Mouse (Mus musculus): ENCODE results near the gene Mzf1. TPM values are rescaled to one million over a fixed set of nuclear protein-coding genes. Genes with fewer than 3 reads are reported as not detected.

Mzf1 gene
- polyA plus RNA-seq, 1 experiment from 2014 or later, result 4.0 TPM

DNA sequence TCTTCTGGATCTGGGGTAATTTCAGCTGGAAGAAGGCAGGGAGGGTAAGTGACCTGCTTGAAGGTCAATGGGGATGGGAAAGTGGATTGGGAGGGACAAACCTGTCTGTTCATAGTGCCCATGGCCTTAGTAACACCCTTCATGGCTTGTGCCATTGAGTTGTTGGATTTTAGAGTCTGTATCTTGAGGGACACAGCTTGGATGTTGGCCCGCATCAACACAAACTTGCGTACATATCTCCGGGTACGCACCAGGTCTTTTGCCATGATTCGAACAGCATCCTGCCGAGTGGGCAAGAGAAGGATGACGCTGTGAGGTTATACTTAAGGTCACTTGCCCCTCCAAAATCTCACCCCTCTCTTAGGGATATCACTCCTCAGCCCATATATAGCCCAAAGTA is 22.0 kb downstream of the Mzf1 start:
- Histone ChIP-seq H3K27me3 (ENCODE audit: control insufficient read depth, insufficient read depth, low read length) (no peaks in the 10 kb centered on the region), H3K27ac (ENCODE audit: low read depth, low read length) (no peak overlapping the region), H3K9ac (ENCODE audit: low read length) (no peak overlapping the region), H3K36me3 (ENCODE audit: control insufficient read depth, insufficient read depth, low read length) (peaks cover 46% of the 10 kb centered on the region), H3K4me2 (ENCODE audit: low read depth, low read length, severe bottlenecking) (no peak overlapping the region), H3K4me1 (replicated peaks; ENCODE audit: control insufficient read depth, insufficient read depth, low read length) (peaks cover 14% of the 10 kb centered on the region; the same call in 1 of the 2 replicates), H3K4me3 (ENCODE audit: low read depth, low read length) (no peak overlapping the region), H3K9me3 (ENCODE audit: control insufficient read depth, low read length) (no peaks in the 10 kb centered on the region)
- 94% methylated on average over 7 of the region's 7 CpGs for WGBS
- no peak for ATAC-seq (replicated peaks; ENCODE audit: low FRiP score)
- DNase-seq (ENCODE audit: low spot score), result no peak

DNA sequence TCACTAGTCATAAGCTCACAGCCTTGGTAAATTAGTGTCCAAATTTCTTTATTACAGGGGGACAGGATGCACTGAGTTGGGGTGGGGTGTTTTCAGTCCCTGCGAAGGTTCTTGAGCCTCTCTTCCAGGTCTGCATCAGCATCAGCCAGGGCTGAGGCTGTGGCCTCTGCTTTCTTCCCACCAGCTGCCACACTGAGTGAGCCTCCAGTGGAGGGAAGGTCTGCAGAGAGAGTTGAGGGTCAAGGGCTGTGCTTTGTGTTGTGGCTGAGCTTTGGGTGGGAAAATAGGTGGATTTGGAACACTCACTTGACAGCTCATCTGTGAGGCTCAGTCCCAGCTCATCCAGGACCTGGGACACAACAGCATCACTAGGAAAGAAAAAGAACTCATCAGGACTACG is 22.6 kb downstream of the Mzf1 start:
- Histone ChIP-seq H3K4me1 (replicated peaks; ENCODE audit: control insufficient read depth, insufficient read depth, low read length) (peaks cover 16% of the 10 kb centered on the region; the same call in 1 of the 2 replicates), H3K9ac (ENCODE audit: low read length) (no peak overlapping the region), H3K27me3 (ENCODE audit: control insufficient read depth, insufficient read depth, low read length) (no peaks in the 10 kb centered on the region), H3K9me3 (ENCODE audit: control insufficient read depth, low read length) (no peaks in the 10 kb centered on the region), H3K36me3 (ENCODE audit: control insufficient read depth, insufficient read depth, low read length) (peaks cover 51% of the 10 kb centered on the region), H3K4me3 (ENCODE audit: low read depth, low read length) (no peak overlapping the region), H3K4me2 (ENCODE audit: low read depth, low read length, severe bottlenecking) (no peak overlapping the region), H3K27ac (ENCODE audit: low read depth, low read length) (no peak overlapping the region)
- DNase-seq (ENCODE audit: low spot score), result no peak
- no peak for ATAC-seq (replicated peaks; ENCODE audit: low FRiP score)
- 87% methylated on average over 2 of the region's 2 CpGs for WGBS

DNA sequence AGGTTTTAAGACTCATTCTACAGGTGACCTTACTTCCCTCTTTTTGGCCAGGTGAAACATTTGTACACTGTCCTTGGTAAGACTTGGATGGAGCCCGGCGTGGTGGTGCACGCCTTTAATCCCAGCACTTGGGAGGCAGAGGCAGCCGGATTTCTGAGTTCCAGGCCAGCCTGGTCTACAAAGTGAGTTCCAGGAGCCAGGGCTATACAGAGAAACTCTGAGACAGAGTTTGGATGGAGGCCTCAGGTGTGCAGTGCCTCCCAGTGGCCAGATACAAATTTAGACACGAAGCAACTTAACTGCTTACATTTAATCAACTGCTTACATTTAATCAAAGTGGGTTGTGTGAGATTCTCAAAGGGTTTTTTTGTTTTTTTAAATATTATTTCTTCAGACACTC is 23.5 kb downstream of the Mzf1 start:
- DNase-seq (ENCODE audit: low spot score) (no peak), ATAC-seq (replicated peaks; ENCODE audit: low FRiP score) (no peak)
- Histone ChIP-seq H3K27ac (ENCODE audit: low read depth, low read length) (no peak overlapping the region), H3K36me3 (ENCODE audit: control insufficient read depth, insufficient read depth, low read length) (peaks cover 59% of the 10 kb centered on the region), H3K27me3 (ENCODE audit: control insufficient read depth, insufficient read depth, low read length) (no peaks in the 10 kb centered on the region), H3K9ac (ENCODE audit: low read length) (no peak overlapping the region), H3K9me3 (ENCODE audit: control insufficient read depth, low read length) (no peaks in the 10 kb centered on the region), H3K4me2 (ENCODE audit: low read depth, low read length, severe bottlenecking) (no peak overlapping the region), H3K4me1 (replicated peaks; ENCODE audit: control insufficient read depth, insufficient read depth, low read length) (peaks cover 19% of the 10 kb centered on the region; the same call in 1 of the 2 replicates), H3K4me3 (ENCODE audit: low read depth, low read length) (no peak overlapping the region)
- 73% methylated on average over 5 of the region's 5 CpGs for WGBS

DNA sequence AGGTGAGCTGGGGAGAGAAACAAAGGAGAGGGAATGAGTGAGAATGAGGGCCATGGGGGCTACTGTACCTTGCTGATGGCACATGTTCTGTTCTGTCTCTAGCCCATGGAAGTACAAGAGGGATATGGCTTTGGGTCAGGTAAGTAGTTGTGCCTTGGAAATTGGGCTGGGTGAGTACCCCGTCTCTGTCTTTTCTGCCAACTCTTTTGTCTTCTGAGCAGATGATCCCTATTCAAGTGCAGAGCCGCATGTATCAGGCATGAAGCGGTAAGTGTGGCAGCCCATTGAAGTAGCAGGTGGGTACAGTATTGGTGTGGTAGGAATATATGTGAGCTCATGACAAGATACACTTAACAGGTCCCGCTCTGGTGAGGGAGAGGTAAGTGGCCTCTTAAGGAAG is 25.6 kb downstream of the Mzf1 start:
- Histone ChIP-seq H3K4me1 (replicated peaks; ENCODE audit: control insufficient read depth, insufficient read depth, low read length) (peaks cover 19% of the 10 kb centered on the region; the same call in 1 of the 2 replicates), H3K9me3 (ENCODE audit: control insufficient read depth, low read length) (no peaks in the 10 kb centered on the region), H3K36me3 (ENCODE audit: control insufficient read depth, insufficient read depth, low read length) (peaks cover 62% of the 10 kb centered on the region), H3K4me2 (ENCODE audit: low read depth, low read length, severe bottlenecking) (no peak overlapping the region), H3K27ac (ENCODE audit: low read depth, low read length) (no peak overlapping the region), H3K4me3 (ENCODE audit: low read depth, low read length) (no peak overlapping the region), H3K27me3 (ENCODE audit: control insufficient read depth, insufficient read depth, low read length) (no peaks in the 10 kb centered on the region), H3K9ac (ENCODE audit: low read length) (0 out of 2 replicates have a peak overlapping the region, but pooled peaks have one; percentile 12)
- WGBS, result 91% methylated on average over 4 of the region's 4 CpGs
- no peak for DNase-seq (ENCODE audit: low spot score)
- ATAC-seq (replicated peaks; ENCODE audit: low FRiP score), result no peak

DNA sequence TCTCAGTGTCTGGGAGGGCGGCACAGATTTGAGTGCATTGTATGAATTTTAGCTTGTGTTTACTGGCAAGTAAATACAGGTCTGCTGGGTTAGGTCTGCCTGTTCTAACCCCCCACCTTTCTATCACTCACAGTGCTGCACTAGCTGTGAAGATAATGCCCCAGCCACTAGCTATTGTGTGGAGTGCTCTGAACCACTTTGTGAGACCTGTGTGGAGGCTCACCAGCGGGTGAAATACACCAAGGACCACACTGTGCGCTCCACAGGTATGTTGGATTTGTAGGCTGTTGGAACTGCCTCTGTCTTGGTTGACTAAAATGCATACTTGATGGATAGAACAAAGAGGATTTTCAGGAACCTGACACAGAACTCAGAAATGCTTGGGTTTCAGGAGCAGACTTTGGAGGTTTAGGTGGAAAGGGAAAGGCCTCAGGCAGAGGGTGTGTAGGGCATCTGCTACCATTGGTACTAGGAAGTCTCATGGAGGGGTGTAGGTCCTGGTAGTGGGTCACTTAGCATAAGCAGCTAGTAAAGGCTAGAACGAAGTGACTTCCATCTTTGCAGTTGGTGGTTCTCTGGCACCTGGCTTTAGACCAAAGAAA is 29.0 kb downstream of the Mzf1 start:
- Histone ChIP-seq H3K4me3 (ENCODE audit: low read depth, low read length) (peak overlapping the region; percentile 96), H3K27ac (ENCODE audit: low read depth, low read length) (peak overlapping the region; percentile 100; the same call in 1 of the 2 replicates), H3K9ac (ENCODE audit: low read length) (peak overlapping the region; percentile 97), H3K27me3 (ENCODE audit: control insufficient read depth, insufficient read depth, low read length) (no peaks in the 10 kb centered on the region), H3K9me3 (ENCODE audit: control insufficient read depth, low read length) (no peaks in the 10 kb centered on the region), H3K36me3 (ENCODE audit: control insufficient read depth, insufficient read depth, low read length) (peaks cover 49% of the 10 kb centered on the region), H3K4me1 (replicated peaks; ENCODE audit: control insufficient read depth, insufficient read depth, low read length) (peaks cover 18% of the 10 kb centered on the region; the same call in 1 of the 2 replicates), H3K4me2 (ENCODE audit: low read depth, low read length, severe bottlenecking) (peak overlapping the region; percentile 99)
- WGBS, result 30% methylated on average over 4 of the region's 4 CpGs
- DNase-seq (ENCODE audit: low spot score) (no peak), ATAC-seq (replicated peaks; ENCODE audit: low FRiP score) (no peak)

DNA sequence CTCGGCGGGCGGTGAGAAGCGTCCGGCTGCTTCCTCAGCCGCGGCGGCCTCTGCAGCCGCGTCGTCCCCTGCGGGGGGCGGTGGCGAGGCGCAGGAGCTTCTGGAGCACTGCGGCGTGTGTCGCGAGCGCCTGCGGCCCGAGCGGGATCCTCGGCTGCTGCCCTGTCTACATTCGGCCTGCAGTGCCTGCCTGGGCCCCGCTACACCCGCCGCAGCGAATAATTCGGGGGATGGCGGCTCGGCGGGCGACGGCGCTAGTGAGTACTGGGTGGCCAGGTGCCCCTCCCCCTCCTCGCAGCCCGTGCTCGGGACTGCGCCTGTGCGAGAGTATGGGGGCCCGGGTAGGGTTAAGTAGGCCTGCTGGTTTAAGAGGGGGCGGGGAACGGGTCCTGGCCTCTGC is 29.8 kb downstream of the Mzf1 start:
- H3K27me3 ChIP-seq (ENCODE audit: control insufficient read depth, insufficient read depth, low read length), result no peaks in the 10 kb centered on the region
- DNase-seq (ENCODE audit: low spot score) (peak; percentile 90), ATAC-seq (replicated peaks; ENCODE audit: low FRiP score) (peak; percentile 60)
- peaks cover 41% of the 10 kb centered on the region for H3K36me3 ChIP-seq (ENCODE audit: control insufficient read depth, insufficient read depth, low read length)
- H3K9me3 ChIP-seq (ENCODE audit: control insufficient read depth, low read length), result no peaks in the 10 kb centered on the region
- peak overlapping the region; percentile 97 for H3K9ac ChIP-seq (ENCODE audit: low read length)
- under 1% methylated on average over 44 of the region's 44 CpGs for WGBS
- peaks cover 18% of the 10 kb centered on the region; the same call in 1 of the 2 replicates for H3K4me1 ChIP-seq (replicated peaks; ENCODE audit: control insufficient read depth, insufficient read depth, low read length)
- peak overlapping the region; percentile 100 for H3K27ac ChIP-seq (ENCODE audit: low read depth, low read length)
- peak overlapping the region; percentile 96 for H3K4me3 ChIP-seq (ENCODE audit: low read depth, low read length)
- peak overlapping the region; percentile 99 for H3K4me2 ChIP-seq (ENCODE audit: low read depth, low read length, severe bottlenecking)

DNA sequence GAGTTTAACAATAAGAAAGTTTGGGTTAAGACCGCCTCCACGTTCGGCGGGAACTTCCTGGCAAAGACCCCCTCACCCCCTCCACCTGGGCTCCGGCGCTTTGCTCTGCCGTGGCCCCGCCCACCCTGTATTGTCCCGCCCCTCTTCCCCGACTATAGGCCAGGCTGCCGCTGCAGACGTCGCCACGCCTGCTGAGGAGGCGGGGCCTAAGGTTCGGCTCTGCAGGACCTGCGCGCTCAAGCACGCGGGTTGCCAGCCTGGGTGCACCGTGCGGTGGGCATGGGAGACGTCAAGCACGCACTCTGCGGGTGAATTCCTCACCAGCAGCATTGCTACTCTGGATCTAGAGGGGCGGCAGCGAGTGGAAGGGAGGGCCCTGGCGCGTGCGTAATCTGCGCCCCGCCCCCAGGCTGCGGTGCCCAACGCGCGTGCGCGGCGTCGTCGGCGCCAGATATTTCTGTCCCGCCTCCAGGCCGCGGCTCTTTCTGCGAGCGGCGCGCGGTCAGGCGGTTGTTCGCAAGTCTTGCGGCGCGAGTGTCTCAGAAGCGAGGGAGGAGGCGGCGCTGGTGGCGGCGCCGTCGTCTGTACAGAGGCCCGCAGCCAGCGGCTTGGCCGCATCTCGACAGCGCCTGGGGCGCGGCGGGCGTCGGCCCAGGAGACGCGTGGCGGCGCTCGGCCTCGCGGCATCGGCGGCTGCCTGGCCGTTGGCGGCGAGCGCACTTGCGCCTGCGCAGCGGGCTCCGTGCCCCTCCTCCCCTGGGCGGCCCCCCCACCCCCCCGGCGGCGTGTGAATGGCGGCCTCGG is 30.4 kb downstream of the Mzf1 start:
- ATAC-seq (replicated peaks; ENCODE audit: low FRiP score), result peak; percentile 85
- peaks cover 18% of the 10 kb centered on the region; the same call in 1 of the 2 replicates for H3K4me1 ChIP-seq (replicated peaks; ENCODE audit: control insufficient read depth, insufficient read depth, low read length)
- peak overlapping the region; percentile 100 for H3K27ac ChIP-seq (ENCODE audit: low read depth, low read length)
- H3K36me3 ChIP-seq (ENCODE audit: control insufficient read depth, insufficient read depth, low read length), result peaks cover 34% of the 10 kb centered on the region
- peak overlapping the region; percentile 97 for H3K9ac ChIP-seq (ENCODE audit: low read length)
- H3K9me3 ChIP-seq (ENCODE audit: control insufficient read depth, low read length), result no peaks in the 10 kb centered on the region
- under 1% methylated on average over 84 of the region's 95 CpGs for WGBS
- peak; percentile 97 for DNase-seq (ENCODE audit: low spot score)
- peak overlapping the region; percentile 96 for H3K4me3 ChIP-seq (ENCODE audit: low read depth, low read length)
- peak overlapping the region; percentile 99 for H3K4me2 ChIP-seq (ENCODE audit: low read depth, low read length, severe bottlenecking)
- no peaks in the 10 kb centered on the region for H3K27me3 ChIP-seq (ENCODE audit: control insufficient read depth, insufficient read depth, low read length)

DNA sequence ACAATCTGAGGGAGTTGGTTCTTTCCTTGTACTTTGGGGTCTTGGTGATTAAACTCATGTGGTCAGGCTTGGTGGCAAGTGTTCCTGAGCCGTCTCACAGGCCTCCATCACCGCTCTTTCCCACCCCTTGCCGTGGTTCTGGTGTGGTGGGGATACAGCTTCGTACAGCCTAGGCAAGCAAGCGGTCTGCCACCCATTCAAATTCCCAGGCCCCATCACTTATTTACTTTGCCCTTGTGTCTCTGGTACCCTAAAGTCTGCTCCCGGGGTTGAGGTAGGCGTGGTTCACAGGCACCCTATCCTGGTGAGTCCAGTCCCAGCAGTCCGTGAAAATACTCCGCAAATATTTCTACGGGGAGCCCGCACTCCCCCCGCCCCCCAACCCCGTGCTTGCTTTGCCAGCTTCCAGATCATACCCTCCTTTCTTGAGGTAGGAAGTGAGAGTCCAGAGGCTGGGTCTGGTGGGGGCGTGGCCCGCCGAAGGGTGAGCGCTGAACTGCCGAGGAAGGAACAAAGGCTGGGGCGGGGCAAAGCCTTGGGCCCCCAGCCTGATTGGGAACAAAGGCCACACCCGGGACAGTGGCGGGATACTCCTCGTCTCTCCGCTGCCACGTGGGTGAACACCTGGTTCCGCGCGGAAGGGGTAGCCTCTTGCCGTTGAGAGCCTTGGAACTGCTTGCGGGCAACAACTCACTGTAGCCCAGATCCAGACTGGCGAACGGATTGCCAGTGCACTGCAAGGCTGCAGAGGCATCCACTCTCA is 31.6 kb downstream of the Mzf1 start:
- peak overlapping the region; percentile 99 for H3K4me2 ChIP-seq (ENCODE audit: low read depth, low read length, severe bottlenecking)
- ATAC-seq (replicated peaks; ENCODE audit: low FRiP score) (peak; percentile 84), DNase-seq (ENCODE audit: low spot score) (peak; percentile 93)
- peak overlapping the region; percentile 96 for H3K4me3 ChIP-seq (ENCODE audit: low read depth, low read length)
- peak overlapping the region; percentile 100 for H3K27ac ChIP-seq (ENCODE audit: low read depth, low read length)
- no peaks in the 10 kb centered on the region for H3K27me3 ChIP-seq (ENCODE audit: control insufficient read depth, insufficient read depth, low read length)
- H3K4me1 ChIP-seq (replicated peaks; ENCODE audit: control insufficient read depth, insufficient read depth, low read length), result peaks cover 18% of the 10 kb centered on the region; the same call in 1 of the 2 replicates
- no peaks in the 10 kb centered on the region for H3K9me3 ChIP-seq (ENCODE audit: control insufficient read depth, low read length)
- peaks cover 23% of the 10 kb centered on the region for H3K36me3 ChIP-seq (ENCODE audit: control insufficient read depth, insufficient read depth, low read length)
- peak overlapping the region; percentile 97 for H3K9ac ChIP-seq (ENCODE audit: low read length)
- 4% methylated on average over 31 of the region's 31 CpGs for WGBS

Data from forebrain, embryonic 11.5 days (tissue).